Mouse (Mus musculus) brain, embryonic 14.5 days (tissue): Measurements from ENCODE around the gene Rin3.

Source experiments
- CTCF ChIP-seq: fragments of 200-500 bp; IDR thresholded peaks from 2 replicates; pipeline ENCODE4 v1.5.1; 2012; ENCODE audit warnings: inconsistent platforms, mild to moderate bottlenecking, moderate library complexity, borderline replicate concordance; ENCODE audit not compliant: insufficient read depth, insufficient read length; ENCODE audit errors: extremely low read depth
- POLR2A ChIP-seq: fragments of 200-500 bp; IDR thresholded peaks from 2 replicates; pipeline ENCODE4 v1.6.1; 2012; ENCODE audit warnings: mild to moderate bottlenecking, inconsistent platforms, borderline replicate concordance; ENCODE audit not compliant: poor library complexity, insufficient read depth, insufficient read length, severe bottlenecking; ENCODE audit errors: extremely low read depth

GRCm38 (mm10) chr12:102320322-102320721, 37.5 kb downstream of the Rin3 start:
- no peak for TF ChIP-seq POLR2A
- no peak for TF ChIP-seq CTCF
